Mouse (Mus musculus) kidney, adult 8-10 months (tissue): ENCODE measurements at regions not wholly inside any gene's neighbourhood (a gene's known extent, or its start where the extent isn't known, plus 50 kb on each side); places are given as distances from the start of the nearest gene placed in this dataset.

ENCODE experiments used
- DNase-seq, 2 experiments: peaks; one replicate each; pipeline ENCODE4 v3.0.0; 2022

DNA sequence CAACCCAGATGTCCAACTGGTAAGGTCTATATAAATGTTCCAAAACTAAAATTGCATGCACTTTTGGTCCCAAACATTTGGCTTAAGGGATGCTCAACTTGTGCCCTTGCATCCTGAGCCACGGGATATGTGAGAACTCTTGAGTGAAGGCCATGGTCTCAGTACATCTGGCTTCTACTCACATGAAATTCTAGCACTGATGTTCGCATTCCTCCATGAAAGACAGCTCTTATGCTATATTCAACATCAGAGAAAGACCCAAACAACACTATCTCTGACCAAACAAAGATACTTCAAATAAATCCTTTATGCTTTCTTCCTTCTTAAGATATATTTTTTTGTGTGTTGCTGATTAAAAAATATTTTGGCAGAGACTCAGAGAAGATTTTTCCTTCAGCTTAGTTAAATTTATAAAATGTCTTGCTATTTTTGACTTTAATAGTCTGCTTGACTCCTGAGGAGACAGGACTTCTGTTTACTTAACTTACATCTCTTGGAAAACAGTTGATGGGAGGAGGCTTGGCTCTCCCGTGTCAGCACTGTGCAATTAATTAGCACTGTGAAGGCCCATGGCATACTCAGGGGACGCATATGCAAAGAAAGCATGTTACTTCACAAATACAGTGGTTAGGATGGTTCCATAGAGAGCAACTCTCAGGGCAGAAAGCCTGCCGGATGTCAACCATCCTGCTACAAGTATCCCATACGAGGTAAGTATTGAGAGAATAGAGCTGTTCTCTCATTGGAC is 230.9 kb downstream of the Gm19410 start:
- no peak for DNase-seq

DNA sequence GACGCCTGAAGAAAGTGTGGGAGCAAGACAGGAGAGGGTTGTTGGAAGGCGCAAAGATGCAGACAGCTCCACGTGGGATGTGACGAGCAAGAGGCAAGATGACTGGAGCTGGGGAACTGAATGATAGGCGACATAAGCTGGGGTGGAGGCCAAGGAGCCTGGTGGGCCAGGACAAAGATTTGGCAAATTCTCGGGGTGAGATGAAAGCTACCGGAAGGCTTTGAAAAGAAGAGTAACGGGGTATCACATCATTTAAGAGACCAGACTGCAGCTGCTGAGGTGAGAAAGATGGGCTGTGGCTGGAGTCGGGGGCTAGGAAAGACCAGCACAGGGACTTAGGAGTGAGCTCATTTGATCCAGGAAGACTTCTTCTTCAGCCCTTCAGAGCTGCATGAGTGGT is 234.0 kb downstream of the Gm19410 start:
- DNase-seq = no peak

DNA sequence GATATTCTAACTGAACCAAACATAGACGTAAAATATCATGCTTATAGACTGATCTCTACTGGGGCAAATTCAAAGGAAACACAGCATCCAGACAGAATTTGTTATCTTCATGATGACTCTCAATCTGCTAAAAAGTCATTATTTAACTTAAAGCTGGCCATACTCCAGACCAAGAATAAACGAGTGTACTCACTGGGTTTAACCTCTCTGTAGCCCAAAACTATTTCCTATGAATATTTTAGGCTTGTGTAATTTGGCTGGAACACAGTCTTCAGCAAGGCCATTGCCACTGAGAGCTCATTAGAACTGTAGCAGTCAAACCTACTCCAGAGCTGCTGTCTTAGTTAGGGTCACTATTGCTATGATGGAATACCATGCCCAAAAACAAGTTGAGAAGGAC is 238.8 kb downstream of the Gm19410 start:
- DNase-seq = no peak

DNA sequence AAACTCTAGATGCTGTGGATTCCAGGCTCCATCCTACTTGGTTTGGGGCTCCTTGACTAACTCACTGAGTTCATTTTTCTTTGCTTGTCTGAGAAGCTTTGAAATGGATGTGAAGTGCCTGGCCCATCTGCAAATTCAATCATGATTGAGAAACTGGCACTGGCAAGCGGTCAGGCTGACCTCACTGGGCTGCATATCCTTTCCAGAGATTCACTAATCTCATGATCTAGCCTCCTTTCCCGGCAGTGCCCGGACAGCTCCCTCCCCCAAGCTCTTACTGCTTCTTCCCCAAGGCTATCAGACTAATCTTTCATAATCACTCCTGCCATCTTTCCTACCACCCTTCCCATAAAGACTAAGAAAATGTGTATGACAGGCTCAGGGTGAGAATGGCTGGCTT is 239.9 kb downstream of the Gm19410 start:
- no peak for DNase-seq

DNA sequence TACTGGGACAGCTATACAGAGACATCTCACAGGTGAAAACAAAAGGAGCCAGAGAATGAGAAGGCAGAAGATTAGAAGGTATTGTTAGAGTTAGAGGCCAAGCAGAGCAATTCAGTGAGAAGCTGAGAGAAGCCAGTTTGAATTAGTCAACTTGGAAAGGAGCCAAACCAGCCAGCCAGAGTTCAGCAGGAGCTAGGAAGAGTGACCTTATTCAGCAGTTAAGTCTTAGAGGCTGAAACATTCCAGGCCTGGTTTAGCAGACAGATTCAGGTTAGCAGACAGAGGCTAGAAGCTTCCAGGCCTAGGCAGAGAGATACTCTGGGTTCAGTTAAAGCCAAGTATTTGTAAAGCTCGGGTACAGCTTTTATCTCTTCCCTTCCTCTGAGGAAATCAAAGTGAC is 242.1 kb downstream of the Gm19410 start:
- no peak for DNase-seq

DNA sequence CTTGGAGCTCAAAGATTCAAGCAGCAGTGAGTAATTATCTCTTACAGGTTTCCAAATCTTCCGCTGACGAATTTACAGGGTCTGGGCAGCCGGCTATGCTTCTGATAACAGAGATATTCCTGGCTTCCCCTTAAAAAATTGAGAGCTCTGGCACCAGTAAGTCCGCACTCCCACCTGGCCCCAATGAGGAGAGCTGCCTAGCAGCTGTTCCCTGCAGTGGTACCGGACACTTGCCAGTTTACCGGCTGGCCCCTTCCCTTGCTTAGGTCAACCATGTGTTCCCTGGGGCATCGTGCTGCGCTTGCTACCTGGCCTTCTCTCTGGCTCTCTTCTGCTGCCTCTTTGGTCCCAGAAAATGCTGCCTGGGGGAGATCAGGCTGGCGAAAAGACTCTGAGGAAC is 244.0 kb downstream of the Gm19410 start:
- no peak for DNase-seq

DNA sequence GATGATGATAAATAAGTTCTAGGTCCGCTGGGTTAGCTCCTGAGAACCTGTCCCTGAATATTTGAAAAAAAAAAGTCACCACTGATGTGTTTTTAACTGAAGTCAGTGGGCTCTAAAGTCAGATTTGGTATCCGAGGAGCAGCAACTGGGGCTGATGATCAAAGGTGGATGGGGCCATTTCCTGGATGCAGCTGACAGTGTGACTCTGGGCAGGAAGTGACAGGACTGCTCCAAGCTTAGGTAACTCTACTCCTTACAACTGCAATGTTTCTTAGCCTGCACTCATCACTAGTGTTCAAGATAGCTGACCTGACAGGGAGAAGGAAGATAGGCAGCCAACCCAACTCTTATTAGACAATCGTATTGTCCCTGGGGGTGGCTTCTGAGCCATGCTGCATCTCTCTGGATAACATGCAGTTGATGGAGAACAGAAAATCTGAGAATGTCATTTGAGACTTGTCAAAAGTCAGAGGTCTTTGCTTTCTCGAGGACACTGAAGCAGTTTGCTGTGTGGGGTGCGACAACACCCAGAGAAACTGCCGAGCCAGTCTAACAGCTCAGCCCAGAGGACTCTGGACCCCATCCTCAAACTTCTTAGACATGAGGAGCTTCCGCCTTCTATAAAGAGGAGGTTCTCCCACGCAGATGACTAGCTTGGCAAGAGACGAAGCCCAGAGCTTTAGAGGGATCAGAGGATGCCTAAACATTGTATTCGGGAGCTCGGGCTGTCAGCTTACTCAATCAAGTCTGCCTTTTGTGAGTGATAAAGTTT is 245.0 kb downstream of the Gm19410 start:
- no peak for DNase-seq

DNA sequence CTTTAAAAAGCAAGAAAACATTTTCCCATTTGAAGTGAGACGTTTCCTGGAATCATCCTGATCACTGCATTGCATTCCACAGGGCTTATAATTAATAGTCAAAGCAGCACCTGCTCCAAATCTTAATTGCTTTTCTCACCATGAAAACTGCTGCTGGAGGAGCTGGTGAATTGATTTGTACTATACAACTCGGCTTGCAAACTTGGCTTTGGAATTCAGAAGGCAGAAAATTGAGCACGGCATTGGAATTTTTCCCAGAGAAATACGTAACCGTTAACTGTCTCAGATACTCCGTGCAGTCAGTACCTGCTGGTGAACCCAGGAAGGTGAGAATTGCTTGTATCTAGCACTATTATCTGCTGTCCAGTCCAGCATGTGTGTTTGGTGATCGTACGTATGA is 249.3 kb downstream of the Gm19410 start:
- DNase-seq = peak; percentile 14 to 59

DNA sequence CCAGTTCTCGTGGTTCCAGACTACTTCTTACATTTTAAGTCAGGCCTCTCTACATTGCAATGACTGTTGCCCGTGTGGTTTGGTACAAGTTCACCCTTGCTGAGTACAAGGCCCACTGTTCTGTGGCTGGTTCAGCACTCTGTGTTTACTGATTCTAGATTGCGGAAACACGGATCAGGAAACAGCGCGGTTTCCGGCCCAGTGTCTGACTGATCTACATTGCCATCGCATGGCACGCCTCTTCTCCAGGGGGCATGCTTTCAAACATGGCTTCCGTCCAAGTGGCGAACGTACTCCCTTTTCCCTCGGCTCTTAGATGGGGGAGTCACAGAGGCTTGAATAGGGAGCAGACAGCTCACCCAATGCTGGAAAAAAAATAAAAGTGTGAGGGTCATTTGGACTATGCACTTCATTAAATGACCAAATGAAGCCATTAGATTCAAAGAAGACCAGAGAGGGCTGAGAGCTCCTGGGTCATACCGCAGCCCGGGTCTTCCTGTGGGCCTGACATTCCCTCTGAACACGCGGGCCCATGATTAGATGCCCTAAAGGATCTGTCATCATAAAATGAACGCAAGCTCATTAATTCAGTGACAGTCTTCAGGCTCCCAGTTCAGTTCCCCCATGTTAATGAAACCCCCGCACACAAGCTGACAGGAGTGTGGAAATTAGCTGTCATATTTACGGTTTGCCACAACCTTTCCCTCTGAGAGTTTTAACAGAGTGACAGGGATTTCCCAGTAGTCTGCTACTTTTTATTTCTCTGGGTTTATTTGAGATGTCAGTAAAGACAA is 250.9 kb downstream of the Gm19410 start:
- peak; percentile 35 to 48 for DNase-seq

DNA sequence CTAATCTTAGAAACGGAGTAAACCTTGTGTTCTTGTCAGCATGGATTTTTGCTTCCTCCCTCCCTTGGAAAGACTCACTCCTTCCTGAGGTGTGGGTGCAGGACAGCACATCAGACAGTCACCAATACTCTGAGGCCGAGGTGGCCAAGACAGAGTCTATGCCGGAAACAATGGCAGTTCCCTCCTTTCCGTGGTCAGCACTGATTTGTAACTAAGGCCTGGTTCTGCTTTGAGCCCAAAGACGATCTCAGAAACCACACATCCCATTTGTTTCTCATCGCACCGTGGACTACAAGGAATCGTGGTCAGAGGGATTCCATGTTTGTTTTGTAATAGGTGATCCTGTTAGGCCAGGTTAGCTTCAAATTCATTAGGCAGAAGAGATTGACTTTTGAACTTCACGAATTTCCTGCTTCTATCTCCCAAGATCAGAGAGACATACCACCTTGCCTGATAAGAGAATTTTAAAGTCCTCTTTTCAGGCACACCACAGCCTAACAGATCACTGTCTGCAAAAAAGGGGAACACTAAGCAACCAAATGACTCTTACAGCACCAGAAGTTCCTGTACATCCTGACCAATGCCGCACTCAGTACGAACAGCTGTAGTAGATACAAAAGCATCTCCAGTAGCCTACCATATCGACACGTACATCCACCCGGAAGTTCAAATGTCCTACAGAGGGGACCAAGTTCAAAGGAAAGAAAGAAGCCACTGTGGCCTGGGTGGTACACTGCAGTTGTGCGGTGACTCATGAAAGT is 253.6 kb downstream of the Gm19410 start:
- no peak for DNase-seq

DNA sequence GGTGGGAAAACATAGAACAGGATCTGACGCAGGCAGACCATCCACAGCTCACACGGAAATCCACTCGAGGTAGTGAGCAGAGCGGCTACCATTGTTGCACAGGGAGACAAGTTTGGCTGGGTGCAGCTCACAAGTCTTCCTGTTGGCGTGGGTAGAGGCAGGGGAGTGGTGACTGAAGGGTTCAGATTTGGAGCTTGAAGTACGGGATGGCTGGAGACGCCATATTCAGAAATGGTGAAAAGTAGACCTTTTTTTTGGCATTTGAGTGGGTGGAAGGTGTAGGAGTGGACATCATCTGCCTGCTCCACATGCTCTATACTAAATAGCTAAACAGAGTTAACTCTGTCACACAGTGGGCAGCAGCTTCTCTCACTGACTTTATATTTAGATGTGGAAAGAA is 254.3 kb downstream of the Gm19410 start:
- DNase-seq = no peak

DNA sequence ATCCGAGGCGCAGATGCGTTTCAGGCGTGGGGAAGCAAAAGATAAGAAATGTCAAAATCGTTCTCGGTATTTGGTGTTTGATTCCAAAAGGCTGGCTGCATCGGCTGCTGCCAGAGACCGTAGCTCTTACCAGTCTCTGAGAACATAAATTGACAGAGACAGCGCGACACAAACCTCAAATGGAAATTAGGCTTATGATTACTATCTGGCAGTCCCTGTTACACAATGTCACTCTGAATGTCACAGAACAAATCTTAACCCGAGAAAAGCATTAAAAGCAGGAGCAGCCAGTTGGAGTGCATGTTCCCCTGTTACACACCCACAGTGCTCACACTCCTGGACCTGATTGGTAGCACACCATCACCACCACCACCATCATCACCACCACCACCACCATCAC is 262.0 kb downstream of the Gm19410 start:
- no peak for DNase-seq

DNA sequence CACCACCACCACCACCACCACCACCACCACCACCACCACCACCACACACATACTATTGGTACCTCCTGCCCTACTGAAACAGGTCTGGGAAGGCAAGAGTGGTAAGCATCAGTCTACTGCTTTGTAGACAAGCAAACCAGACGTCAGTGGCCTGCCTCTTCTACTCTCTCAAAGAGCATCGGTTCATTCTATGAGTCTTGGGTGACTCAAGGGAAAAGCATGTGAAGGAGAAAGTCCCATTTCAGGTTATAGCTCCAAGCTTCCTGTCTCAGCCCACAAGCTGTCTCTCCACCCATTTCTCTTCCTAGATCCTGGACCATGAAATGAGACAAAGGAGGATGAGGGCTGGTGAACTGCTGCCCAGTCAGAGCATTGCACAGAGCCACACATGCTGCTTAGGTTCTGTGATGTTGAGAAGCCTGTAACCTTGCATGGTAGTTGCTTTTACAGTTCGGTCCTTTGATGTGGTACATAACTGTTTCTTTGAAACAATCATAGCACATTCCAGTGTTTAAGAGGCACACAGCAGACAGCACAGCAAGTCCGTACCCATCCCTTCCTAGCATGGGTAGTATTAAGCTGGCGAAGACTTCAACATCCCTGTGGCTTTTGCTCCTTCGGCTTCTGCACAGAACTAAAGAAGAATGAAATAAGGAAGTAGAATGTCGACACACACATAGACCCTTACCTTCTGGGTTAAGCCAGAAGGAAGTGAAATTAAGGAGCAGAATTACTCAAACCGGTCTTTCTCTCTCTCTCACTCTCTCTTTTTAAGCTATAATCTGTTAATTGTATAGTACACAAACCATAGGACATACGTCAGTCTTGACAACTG is 262.7 kb downstream of the Gm19410 start:
- no peak for DNase-seq

DNA sequence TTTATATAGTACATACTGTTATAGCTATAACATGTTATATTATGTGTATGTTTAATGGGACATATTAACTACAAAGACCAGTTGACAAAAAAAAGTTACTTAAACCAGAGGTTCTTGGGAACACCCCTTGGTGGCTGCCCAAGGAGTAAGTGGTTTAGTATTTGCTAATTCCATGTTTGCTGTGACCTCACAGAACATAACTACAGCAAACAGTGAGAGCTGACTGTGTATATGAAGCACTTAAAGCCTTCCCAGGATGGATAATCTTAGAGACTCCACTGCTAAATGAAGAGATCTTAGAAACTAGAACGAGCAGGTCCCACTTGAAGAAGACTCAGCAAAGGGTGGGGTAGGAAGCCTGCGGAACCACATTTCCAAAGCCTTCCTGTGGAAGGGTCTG is 263.9 kb downstream of the Gm19410 start:
- no peak for DNase-seq

DNA sequence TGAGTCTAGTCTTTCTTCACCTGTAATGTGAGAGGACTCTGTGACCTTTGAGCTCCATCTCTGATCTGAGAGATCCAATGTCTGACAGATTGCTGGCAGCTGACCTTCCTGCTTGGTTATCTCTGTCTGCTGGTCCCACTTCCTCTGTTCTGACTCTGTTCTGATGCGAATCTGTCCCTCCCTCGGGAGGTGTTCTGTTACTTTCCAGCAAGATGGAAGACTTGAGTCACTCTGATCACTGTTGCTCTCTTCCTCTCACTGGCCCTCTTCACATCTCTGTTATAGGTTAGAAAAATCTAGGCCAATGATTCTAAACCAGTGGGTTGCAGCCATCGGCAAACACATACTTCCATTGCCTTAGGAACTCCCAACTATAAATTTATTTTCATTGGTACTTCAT is 264.6 kb downstream of the Gm19410 start:
- DNase-seq = no peak

DNA sequence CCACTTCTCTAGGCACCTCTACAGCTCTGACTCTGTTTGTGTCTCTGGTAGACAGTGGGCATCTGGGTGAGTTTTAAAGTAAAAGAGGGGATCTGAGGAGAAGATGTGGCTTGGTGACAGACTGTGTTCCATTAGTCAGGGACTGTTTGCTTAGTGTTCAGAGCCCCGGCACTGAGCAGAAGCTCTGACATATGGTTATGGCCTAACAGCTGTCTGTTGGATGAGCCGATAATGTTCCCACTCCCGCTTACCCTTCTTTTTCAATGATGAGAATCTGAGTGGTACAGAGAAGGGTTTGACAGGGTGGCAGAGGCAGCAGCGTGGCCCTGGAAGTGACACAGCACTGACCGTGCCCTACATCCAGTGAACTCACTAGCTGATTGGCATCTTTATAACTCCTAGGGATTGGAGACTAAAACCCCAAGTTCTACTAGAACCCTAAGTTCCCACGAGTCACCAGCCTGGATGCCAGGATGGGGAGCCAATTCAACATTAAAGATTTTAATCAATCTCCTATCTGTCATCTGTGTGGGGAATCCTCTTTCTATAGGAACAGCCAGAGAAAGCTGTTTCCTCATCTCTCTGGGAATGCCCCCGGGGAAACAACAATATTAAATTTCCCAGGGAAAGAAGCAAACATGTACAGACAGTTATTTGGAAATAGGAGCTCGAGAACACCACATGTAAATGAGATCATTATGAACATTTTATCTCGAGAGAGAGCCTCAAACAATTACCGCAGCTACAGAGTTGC is 266.6 kb downstream of the Gm19410 start:
- DNase-seq = no peak

DNA sequence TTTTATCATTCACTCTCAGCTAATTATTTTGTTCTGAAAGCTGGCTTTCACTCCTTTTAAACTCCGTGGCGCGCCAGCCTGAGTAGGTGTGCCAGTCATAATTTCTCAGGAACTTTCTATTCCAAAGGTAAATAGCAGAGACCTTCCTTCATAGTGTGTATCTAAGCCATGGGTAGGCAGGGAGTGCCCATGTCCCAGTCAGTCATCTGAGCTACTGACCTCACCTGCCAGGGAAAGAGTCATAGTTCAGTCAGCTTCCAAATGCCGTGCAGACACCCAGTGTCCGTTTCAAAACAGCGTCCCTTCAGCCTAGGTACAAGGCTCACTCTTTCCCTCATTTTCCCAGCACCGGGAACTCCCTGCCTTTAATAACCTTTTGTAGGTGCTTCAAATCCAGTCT is 269.7 kb downstream of the Gm19410 start:
- DNase-seq = no peak

DNA sequence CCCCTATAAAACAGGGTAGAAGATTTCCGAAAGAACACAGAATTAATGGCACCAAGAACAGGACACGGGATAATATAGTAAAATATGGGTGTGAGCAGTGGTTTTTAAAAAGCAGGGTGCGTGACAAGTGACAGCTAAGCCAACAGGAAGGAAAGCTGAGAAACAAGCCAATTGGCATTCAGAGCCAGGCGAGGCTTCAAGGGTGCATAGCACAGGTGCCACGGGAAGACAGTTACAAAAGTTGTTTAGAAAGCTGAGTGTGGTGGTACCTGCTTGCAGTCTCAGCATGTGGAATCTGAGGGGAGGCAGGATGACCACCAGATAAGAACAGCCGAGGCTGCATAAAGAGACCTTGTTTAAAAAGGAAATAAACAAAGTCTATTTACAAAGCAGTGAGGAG is 270.7 kb downstream of the Gm19410 start:
- DNase-seq = no peak

DNA sequence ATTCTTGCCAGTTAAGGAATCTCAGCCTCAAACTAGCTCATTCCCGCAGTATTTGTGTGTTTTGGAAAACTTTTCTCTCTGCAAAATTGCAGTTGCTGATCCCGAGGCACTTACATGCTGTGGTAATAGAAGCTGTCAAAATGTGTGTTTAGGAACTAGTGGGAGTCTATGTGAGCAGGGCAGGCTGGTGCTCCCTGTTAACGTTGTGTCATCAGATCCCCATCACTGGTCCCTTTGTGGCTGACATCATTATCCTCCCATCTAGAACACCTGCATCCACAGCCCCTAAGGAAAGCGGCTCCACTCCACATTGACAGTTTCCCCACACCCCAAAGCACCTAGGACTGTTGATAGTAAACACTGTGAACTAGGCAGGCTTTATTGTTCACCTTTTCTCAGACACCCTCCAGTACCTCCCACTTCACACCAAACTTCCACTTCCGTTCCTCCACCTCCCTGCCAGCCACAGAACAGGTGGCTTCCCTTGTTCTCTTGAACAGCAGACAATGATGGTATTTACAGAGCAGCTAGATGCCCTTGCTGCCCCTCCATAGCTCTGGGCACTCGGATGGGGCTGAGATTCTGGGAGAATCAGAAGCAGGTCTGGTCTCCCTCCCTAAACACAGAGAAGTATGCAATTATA is 275.8 kb downstream of the Gm19410 start:
- DNase-seq = no peak

DNA sequence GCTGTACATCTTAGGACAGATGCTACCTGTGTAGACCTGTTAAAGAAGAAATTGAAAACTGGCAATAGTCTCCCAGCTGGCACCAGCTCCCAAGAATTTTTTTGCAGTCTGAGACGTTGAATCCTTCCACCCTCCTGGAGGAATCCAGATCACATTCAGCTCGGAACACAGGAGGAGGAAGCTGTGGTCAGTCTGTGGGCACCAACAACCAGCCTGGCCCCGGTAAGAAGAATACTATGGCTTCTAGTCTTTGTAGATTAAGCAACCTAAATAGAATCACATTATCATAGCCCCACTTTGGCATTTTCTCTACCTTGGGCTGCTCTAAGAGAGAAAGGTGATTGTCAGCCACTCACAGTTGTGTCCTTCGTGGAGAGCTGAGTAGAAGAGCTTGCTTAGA is 277.0 kb downstream of the Gm19410 start:
- no peak for DNase-seq
